Mouse (Mus musculus): ENCODE measurements around the gene Gm20388. TPM values are rescaled to one million over a fixed set of nuclear protein-coding genes. Genes with fewer than 3 reads are reported as not detected.

The Gm20388 gene
- total RNA-seq, 1 experiment from 2014 or later, result 3.6 TPM

- DNase-seq, result no peak
These were observed 1839.9 kb downstream of the Gm20388 start for GRCm38 (mm10) chr8:121750512-121750911.

- DNase-seq, result peak; percentile 62
These were observed 1840.8 kb downstream of the Gm20388 start for GRCm38 (mm10) chr8:121751407-121751806.

- DNase-seq, result no peak
These were observed 1847.8 kb downstream of the Gm20388 start for GRCm38 (mm10) chr8:121758470-121758869.

GRCm38 (mm10) chr8:121760484-121760883, 1849.8 kb downstream of the Gm20388 start:
- DNase-seq, result no peak

GRCm38 (mm10) chr8:121761480-121761879, 1850.8 kb downstream of the Gm20388 start:
- peak; percentile 24 for DNase-seq

GRCm38 (mm10) chr8:121762999-121763699, 1852.5 kb downstream of the Gm20388 start:
- no peak for DNase-seq

- DNase-seq, result no peak
These were observed 1853.0 kb downstream of the Gm20388 start for GRCm38 (mm10) chr8:121763700-121764013.

GRCm38 (mm10) chr8:121765594-121766138, 1855.0 kb downstream of the Gm20388 start:
- no peak for DNase-seq

GRCm38 (mm10) chr8:121769095-121769494, 1858.5 kb downstream of the Gm20388 start:
- no peak for DNase-seq

- DNase-seq, result no peak
These were observed 1859.0 kb downstream of the Gm20388 start for GRCm38 (mm10) chr8:121769621-121770020.

- no peak for DNase-seq
These were observed 1860.5 kb downstream of the Gm20388 start for GRCm38 (mm10) chr8:121770845-121771752.

- DNase-seq, result no peak
These were observed 1863.2 kb downstream of the Gm20388 start for GRCm38 (mm10) chr8:121773876-121774275.

GRCm38 (mm10) chr8:121782493-121782892, 1871.9 kb downstream of the Gm20388 start:
- DNase-seq, result no peak

- no peak for DNase-seq
These were observed 1875.9 kb downstream of the Gm20388 start for GRCm38 (mm10) chr8:121786542-121786941.

- DNase-seq, result no peak
These were observed 1878.1 kb downstream of the Gm20388 start for GRCm38 (mm10) chr8:121788786-121789185.

- DNase-seq, result no peak
These were observed 1881.5 kb downstream of the Gm20388 start for GRCm38 (mm10) chr8:121792159-121792558.

GRCm38 (mm10) chr8:121792627-121793026, 1882.0 kb downstream of the Gm20388 start:
- DNase-seq, result no peak

GRCm38 (mm10) chr8:121794151-121794550, 1883.5 kb downstream of the Gm20388 start:
- no peak for DNase-seq

- no peak for DNase-seq
These were observed 1884.8 kb downstream of the Gm20388 start for GRCm38 (mm10) chr8:121795461-121795860.

GRCm38 (mm10) chr8:121796406-121796805, 1885.8 kb downstream of the Gm20388 start:
- no peak for DNase-seq

- no peak for DNase-seq
These were observed 1887.8 kb downstream of the Gm20388 start for GRCm38 (mm10) chr8:121798401-121798800.

GRCm38 (mm10) chr8:121804829-121805228, 1894.2 kb downstream of the Gm20388 start:
- no peak for DNase-seq

- DNase-seq, result no peak
These were observed 1895.5 kb downstream of the Gm20388 start for GRCm38 (mm10) chr8:121806126-121806525.
